Mouse (Mus musculus): Measurements from ENCODE around the gene Lpp. TPM values are rescaled to one million over a fixed set of nuclear protein-coding genes. Genes with fewer than 3 reads are reported as not detected.

Lpp gene
- total and polyA plus RNA-seq, 3 experiments = not detected

DNA sequence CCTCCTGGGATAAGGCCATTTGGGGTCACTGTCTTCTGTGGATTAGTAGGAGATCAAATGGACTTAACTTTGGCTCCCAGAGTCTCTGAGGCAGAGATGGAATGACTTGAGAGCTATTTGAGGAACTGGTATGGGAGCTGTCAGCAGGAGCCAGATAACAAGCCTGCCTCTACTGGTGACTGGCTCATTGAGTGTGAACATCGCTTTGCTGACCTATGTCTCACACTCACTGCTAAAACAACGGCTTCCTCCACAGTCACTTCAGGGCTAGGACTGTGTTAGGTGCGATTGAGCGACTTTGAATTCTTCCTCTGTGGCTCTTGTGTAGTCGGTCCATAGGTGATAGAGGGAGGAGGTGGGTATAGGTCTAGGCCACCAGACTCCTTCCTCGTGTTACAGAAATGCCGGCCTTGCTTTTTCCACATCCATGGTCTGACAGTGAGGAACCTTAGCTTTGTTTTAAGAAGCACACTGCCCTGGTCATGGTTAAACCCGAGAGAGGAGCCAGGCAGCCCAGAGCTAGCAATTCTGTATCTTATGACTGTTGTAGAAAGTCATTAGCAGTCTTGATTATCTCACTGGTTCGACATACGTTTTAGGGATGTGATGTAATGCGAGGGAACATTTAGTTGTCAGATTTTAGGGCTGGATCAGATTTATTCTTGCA, 108.5 kb downstream of the Lpp start:
- Histone ChIP-seq H3K9me3 (replicated peaks; ENCODE audit: insufficient read depth, low read length) (no peaks in the 10 kb centered on the region), H3K4me1 (ENCODE audit: control insufficient read depth in 1 of 2, insufficient read depth in 2 of 2, low read length in 2 of 2) (no peaks in the 10 kb centered on the region), H3K36me3 (ENCODE audit: control insufficient read depth in 1 of 2, insufficient read depth in 2 of 2, low read length in 2 of 2) (no peaks in the 10 kb centered on the region), H3K27me3 (ENCODE audit: control insufficient read depth in 1 of 2, insufficient read depth in 2 of 2, low read length in 2 of 2) (no peaks in the 10 kb centered on the region), H3K27ac (ENCODE audit: control insufficient read depth, low read depth, low read length) (no peak overlapping the region), H3K79me2 (ENCODE audit: control insufficient read depth, insufficient read depth, low read length, poor library complexity) (no peaks in the 10 kb centered on the region), H3K9ac (ENCODE audit: control insufficient read depth, low read depth, low read length, poor library complexity, severe bottlenecking) (no peak overlapping the region), H3K4me3 (ENCODE audit: control insufficient read depth in 1 of 2, insufficient read depth in 1 of 2, low read depth in 2 of 2, low read length in 2 of 2) (no peak overlapping the region)
- TF ChIP-seq MAFK (IDR thresholded peaks at IDR 0.05; ENCODE audit: borderline replicate concordance, low read depth, low read length) (no peak), NELFE (IDR thresholded peaks at IDR 0.05; ENCODE audit: low read depth, low read length) (no peak), RAD21 (IDR thresholded peaks at IDR 0.05; ENCODE audit: low read depth, low read length) (no peak), TAL1 (IDR thresholded peaks at IDR 0.05; ENCODE audit: low read length) (no peak), JUND (IDR thresholded peaks at IDR 0.05; ENCODE audit: low read depth, low read length) (no peak), CHD2 (IDR thresholded peaks at IDR 0.05; ENCODE audit: low read length) (no peak), NRF1 (IDR thresholded peaks at IDR 0.05; ENCODE audit: insufficient read depth, low read depth, low read length, poor library complexity, severe bottlenecking) (no peak), MEF2A (IDR thresholded peaks at IDR 0.05; ENCODE audit: extremely low read depth, insufficient replicate concordance, low read depth, low read length, poor library complexity, severe bottlenecking) (no peak), CTCF (IDR thresholded peaks at IDR 0.05 in 2 of 3, conservative IDR thresholded peaks at IDR 0.05 in 1 of 3; ENCODE audit: control insufficient read depth in 1 of 3, insufficient read depth in 1 of 3, low read depth in 2 of 3, low read length in 3 of 3, poor library complexity in 1 of 3, severe bottlenecking in 1 of 3) (no peak), TCF12 (IDR thresholded peaks at IDR 0.05; ENCODE audit: low read depth, low read length) (no peak), POLR2AphosphoS5 (IDR thresholded peaks at IDR 0.05; ENCODE audit: borderline replicate concordance, low read depth, low read length) (no peak)
- DNase-seq (ENCODE audit: low read depth, low spot score) = no peak

DNA sequence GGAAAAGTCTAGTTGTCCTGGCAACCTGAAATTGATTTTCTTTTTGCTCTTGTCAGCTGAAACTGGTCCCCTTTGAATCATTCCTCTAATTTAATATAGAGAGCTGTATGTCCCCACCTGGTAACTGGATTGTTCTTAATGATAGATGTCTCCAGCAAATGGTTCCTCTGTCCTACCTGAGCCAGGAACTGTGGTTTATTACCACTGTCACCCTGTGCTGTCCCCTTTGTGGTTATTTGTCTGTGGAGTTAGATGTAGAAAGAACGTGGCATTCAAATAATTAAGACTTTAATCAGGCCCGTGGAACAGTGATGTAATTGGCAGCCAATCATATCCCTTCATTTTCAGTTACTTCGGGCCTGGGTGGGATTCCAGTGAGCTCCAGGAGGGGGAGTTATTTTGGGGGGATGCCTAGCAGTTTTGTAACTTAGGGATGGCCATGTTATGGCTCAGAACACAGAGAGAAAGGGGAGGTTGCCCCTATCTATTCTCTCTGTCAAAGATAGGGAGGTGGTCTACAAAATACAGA, 109.1 kb downstream of the Lpp start:
- Histone ChIP-seq H3K4me1 (ENCODE audit: control insufficient read depth in 1 of 2, insufficient read depth in 2 of 2, low read length in 2 of 2) (no peaks in the 10 kb centered on the region), H3K4me3 (ENCODE audit: control insufficient read depth in 1 of 2, insufficient read depth in 1 of 2, low read depth in 2 of 2, low read length in 2 of 2) (no peak overlapping the region), H3K9ac (ENCODE audit: control insufficient read depth, low read depth, low read length, poor library complexity, severe bottlenecking) (no peak overlapping the region), H3K36me3 (ENCODE audit: control insufficient read depth in 1 of 2, insufficient read depth in 2 of 2, low read length in 2 of 2) (no peaks in the 10 kb centered on the region), H3K27me3 (ENCODE audit: control insufficient read depth in 1 of 2, insufficient read depth in 2 of 2, low read length in 2 of 2) (no peaks in the 10 kb centered on the region), H3K9me3 (replicated peaks; ENCODE audit: insufficient read depth, low read length) (no peaks in the 10 kb centered on the region), H3K27ac (ENCODE audit: control insufficient read depth, low read depth, low read length) (no peak overlapping the region), H3K79me2 (ENCODE audit: control insufficient read depth, insufficient read depth, low read length, poor library complexity) (no peaks in the 10 kb centered on the region)
- DNase-seq (ENCODE audit: low read depth, low spot score) = no peak
- TF ChIP-seq HCFC1 (IDR thresholded peaks at IDR 0.05; ENCODE audit: low read depth, low read length) = no peak
- no peak for TF ChIP-seq JUND (IDR thresholded peaks at IDR 0.05; ENCODE audit: low read depth, low read length)
- TF ChIP-seq NELFE (IDR thresholded peaks at IDR 0.05; ENCODE audit: low read depth, low read length) = no peak
- TF ChIP-seq ZKSCAN1 (IDR thresholded peaks at IDR 0.05; ENCODE audit: low read depth, low read length) = no peak
- no peak for TF ChIP-seq RAD21 (IDR thresholded peaks at IDR 0.05; ENCODE audit: low read depth, low read length)
- TF ChIP-seq UBTF (IDR thresholded peaks at IDR 0.05; ENCODE audit: borderline replicate concordance, insufficient read depth, low read depth, low read length) = no peak
- no peak for TF ChIP-seq POLR2AphosphoS2 (IDR thresholded peaks at IDR 0.05; ENCODE audit: low read length)
- no peak for TF ChIP-seq SMC3 (IDR thresholded peaks at IDR 0.05; ENCODE audit: low read depth, low read length)
- no peak for TF ChIP-seq ZMIZ1 (IDR thresholded peaks at IDR 0.05; ENCODE audit: low read depth, low read length)
- no peak for TF ChIP-seq MEF2A (IDR thresholded peaks at IDR 0.05; ENCODE audit: extremely low read depth, insufficient replicate concordance, low read depth, low read length, poor library complexity, severe bottlenecking)
- no peak for TF ChIP-seq ELF1 (IDR thresholded peaks at IDR 0.05; ENCODE audit: low read depth, low read length)
- no peak for TF ChIP-seq ZNF384 (IDR thresholded peaks at IDR 0.05; ENCODE audit: low read depth, low read length)
- no peak for TF ChIP-seq MAX (IDR thresholded peaks at IDR 0.05; ENCODE audit: low read length)
- no peak for TF ChIP-seq ZC3H11A (IDR thresholded peaks at IDR 0.05; ENCODE audit: low read depth, low read length)
- no peak for TF ChIP-seq EP300 (IDR thresholded peaks at IDR 0.05; ENCODE audit: low read depth in 1 of 2, low read length in 2 of 2)
- TF ChIP-seq SIN3A (IDR thresholded peaks at IDR 0.05; ENCODE audit: low read length) = no peak
- no peak for TF ChIP-seq MYC (IDR thresholded peaks at IDR 0.05; ENCODE audit: low read depth, low read length)
- TF ChIP-seq BHLHE40 (IDR thresholded peaks at IDR 0.05; ENCODE audit: borderline replicate concordance, low read depth, low read length) = no peak
- TF ChIP-seq TAL1 (IDR thresholded peaks at IDR 0.05; ENCODE audit: low read length) = no peak
- no peak for TF ChIP-seq USF1 (IDR thresholded peaks at IDR 0.05; ENCODE audit: low read depth, low read length)
